Mouse (Mus musculus) heart, adult 2 months (tissue): ENCODE data around the gene Rab11fip5. TPM values are rescaled to one million over a fixed set of nuclear protein-coding genes. Genes with fewer than 3 reads are reported as not detected.

Experiments used
- DNase-seq, 2 experiments: peaks; one replicate each; pipeline ENCODE4 v3.0.0; 2021
- H3K27ac ChIP-seq: fragments of 200-600 bp; 2 replicates; pipeline ENCODE4 v1.8.1; 2022
- H3K27me3 ChIP-seq: fragments of 200-500 bp; 2 replicates; pipeline ENCODE4 v1.6.1; 2012; ENCODE audit warnings: mild to moderate bottlenecking, low read length, inconsistent platforms, mixed read lengths; ENCODE audit not compliant: control insufficient read depth, insufficient read depth
- H3K36me3 ChIP-seq: fragments of 200-500 bp; 2 replicates; pipeline ENCODE4 v1.6.1; 2012; ENCODE audit warnings: low read length, inconsistent platforms; ENCODE audit not compliant: control insufficient read depth, insufficient read depth
- H3K4me1 ChIP-seq: fragments of 200-500 bp; 2 replicates; pipeline ENCODE4 v1.6.1; 2011; ENCODE audit warnings: low read length; ENCODE audit not compliant: control insufficient read depth, insufficient read depth
- H3K4me3 ChIP-seq: fragments of 200-600 bp; 2 replicates; pipeline ENCODE4 v1.8.1; 2022
- H3K79me2 ChIP-seq: fragments of 200-500 bp; replicated peaks from 2 replicates; pipeline ENCODE4 v1.6.1; 2012; ENCODE audit warnings: mild to moderate bottlenecking, inconsistent platforms, low read length, moderate library complexity, mixed read lengths; ENCODE audit not compliant: control insufficient read depth, insufficient read depth
- H3K9ac ChIP-seq: fragments of 200-500 bp; 2 replicates; pipeline ENCODE4 v1.6.1; 2012; ENCODE audit warnings: low read depth, mild to moderate bottlenecking, control low read depth, inconsistent platforms, low read length, mixed read lengths
- CTCF ChIP-seq: fragments of 200-600 bp; IDR thresholded peaks from 2 replicates; pipeline ENCODE4 v1.8.1; 2022; ENCODE audit warnings: antibody characterized with exemption, mild to moderate bottlenecking, moderate library complexity
- EP300 ChIP-seq: fragments of 200-500 bp; IDR thresholded peaks from 2 replicates; pipeline ENCODE4 v1.6.1; 2011; ENCODE audit warnings: low read depth, low read length, control low read depth; ENCODE audit not compliant: insufficient read depth
- POLR2A ChIP-seq: fragments of 200-500 bp; IDR thresholded peaks from 2 replicates; pipeline ENCODE4 v1.6.1; 2011; ENCODE audit warnings: mild to moderate bottlenecking, low read depth, low read length, control low read depth; ENCODE audit not compliant: insufficient read depth
- WGBS: fragments of 180-500 bp; shearing (Covaris S2); methylation state at CpG from one replicate; pipeline ENCODE4 v1.1.7; 2018; 5-methylcytosine and 5-hydroxymethylcytosine counted together
- intact Hi-C: fragments of 180-260 bp; cut with DNase I; formaldehyde crosslinking; loops from one replicate; pipeline ENCODE4 v1.15.1; 2025
- polyA plus RNA-seq: library from polyadenylated mRNA; depleted of rRNA; stranded (reverse); fragments of >200 nt; gene quantifications from 2 replicates; pipeline ENCODE4 v1.2.3, GENCODE M21; 2012
- total RNA-seq, 2 experiments: library from RNA; stranded (reverse); gene quantifications; 2 replicates each; pipeline ENCODE4 v1.2.3; 2021

Rab11fip5 gene
- total and polyA plus RNA-seq, 3 experiments: 41.6 to 73.9 (median 59.3) TPM

DNA sequence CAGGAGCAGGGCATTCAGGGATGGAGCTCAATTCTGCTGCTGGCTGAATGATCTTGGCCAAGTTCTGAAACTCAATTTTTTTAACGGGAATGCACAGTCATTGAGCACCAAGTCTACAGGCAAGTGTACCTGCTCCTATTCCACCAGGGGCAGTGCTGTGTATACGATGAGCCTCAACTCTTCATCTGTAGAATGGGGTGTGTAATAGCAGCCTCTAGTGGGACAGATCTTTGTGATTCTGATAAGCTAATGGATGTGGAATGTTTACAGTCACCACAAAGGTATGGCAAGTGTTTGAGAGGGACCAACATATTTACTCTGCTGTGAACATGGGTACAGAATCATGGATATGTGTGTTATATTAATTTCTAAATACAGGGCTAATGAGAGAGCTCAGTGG, 58.2 kb downstream of the Rab11fip5 start:
- H3K9ac ChIP-seq: no peak overlapping the region
- H3K36me3 ChIP-seq: no peaks in the 10 kb centered on the region
- TF ChIP-seq EP300 (no peak), POLR2A (no peak), CTCF (no peak)
- no peak for DNase-seq
- H3K4me1 ChIP-seq: no peaks in the 10 kb centered on the region
- WGBS: 88% methylated on average over 2 of the region's 2 CpGs
- no peak overlapping the region for H3K27ac ChIP-seq
- H3K27me3 ChIP-seq: no peaks in the 10 kb centered on the region
- intact Hi-C loops: no loop called here
- H3K4me3 ChIP-seq: no peak overlapping the region
- no peaks in the 10 kb centered on the region for H3K79me2 ChIP-seq

DNA sequence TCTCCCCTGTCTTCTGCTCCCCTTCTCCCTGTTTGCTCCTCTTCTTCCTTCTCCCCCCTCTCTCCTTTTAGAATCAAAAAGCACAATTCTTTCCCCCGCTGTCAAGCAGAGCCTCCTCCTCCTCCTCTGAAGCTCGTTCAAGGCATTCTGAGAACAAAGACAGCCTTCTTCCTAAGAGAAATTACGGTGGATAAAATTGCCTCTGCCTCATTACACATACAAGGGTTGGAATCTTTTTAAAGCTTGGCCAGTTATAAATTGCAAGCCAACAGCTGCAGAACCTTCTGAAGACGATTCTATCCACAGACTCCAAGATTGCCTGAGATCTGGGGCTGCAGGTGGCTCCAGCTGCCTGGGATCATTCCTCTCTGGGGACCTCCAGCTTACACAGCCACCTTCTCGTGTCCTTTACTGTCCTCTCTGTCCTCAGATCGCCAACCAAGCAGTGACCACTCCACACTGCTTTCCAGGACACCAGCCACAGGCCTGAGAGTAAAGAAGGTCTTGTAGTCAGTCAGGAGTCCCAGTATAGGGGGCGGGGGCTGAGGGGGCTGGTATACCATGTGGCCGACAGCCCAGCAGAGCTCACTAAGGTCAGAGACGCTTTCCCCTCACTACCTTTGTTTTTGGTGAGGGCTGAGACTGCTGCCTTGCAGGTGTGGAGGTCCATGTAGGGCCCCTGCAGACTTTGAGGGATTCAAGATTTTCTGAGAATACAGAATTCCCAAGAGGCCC, 60.2 kb downstream of the Rab11fip5 start:
- no peak for DNase-seq
- intact Hi-C loops: no loop called here
- Histone ChIP-seq H3K79me2 (no peaks in the 10 kb centered on the region), H3K27ac (no peak overlapping the region), H3K4me3 (no peak overlapping the region), H3K27me3 (no peaks in the 10 kb centered on the region), H3K36me3 (no peaks in the 10 kb centered on the region), H3K4me1 (no peaks in the 10 kb centered on the region), H3K9ac (no peak overlapping the region)
- 69% methylated on average over 9 of the region's 9 CpGs for WGBS
- no peak for TF ChIP-seq POLR2A
- no peak for TF ChIP-seq CTCF
- TF ChIP-seq EP300: no peak

GRCm38 (mm10) chr6:85307894-85308293, 66.5 kb downstream of the Rab11fip5 start:
- no peak for TF ChIP-seq EP300
- TF ChIP-seq CTCF: no peak
- no peak for TF ChIP-seq POLR2A
- DNase-seq: no peak
- intact Hi-C loops: no loop called here
- H3K4me3 ChIP-seq: no peak overlapping the region
- no peaks in the 10 kb centered on the region for H3K79me2 ChIP-seq
- no peaks in the 10 kb centered on the region for H3K36me3 ChIP-seq
- no peaks in the 10 kb centered on the region for H3K27me3 ChIP-seq
- H3K4me1 ChIP-seq: peaks cover 1% of the 10 kb centered on the region; the same call in 1 of the 2 replicates
- 80% methylated on average over 4 of the region's 4 CpGs for WGBS
- no peak overlapping the region for H3K9ac ChIP-seq
- no peak overlapping the region for H3K27ac ChIP-seq

GRCm38 (mm10) chr6:85306375-85306774, 68.1 kb downstream of the Rab11fip5 start:
- DNase-seq: no peak
- H3K27me3 ChIP-seq: no peaks in the 10 kb centered on the region
- TF ChIP-seq POLR2A (no peak), CTCF (no peak), EP300 (no peak)
- no peak overlapping the region for H3K4me3 ChIP-seq
- H3K9ac ChIP-seq: no peak overlapping the region
- no peak overlapping the region for H3K27ac ChIP-seq
- H3K79me2 ChIP-seq: no peaks in the 10 kb centered on the region
- peaks cover 8% of the 10 kb centered on the region for H3K4me1 ChIP-seq
- no peaks in the 10 kb centered on the region for H3K36me3 ChIP-seq
- intact Hi-C loops: no loop called here
- 80% methylated on average over 3 of the region's 3 CpGs for WGBS

GRCm38 (mm10) chr6:85305826-85306225, 68.6 kb downstream of the Rab11fip5 start:
- no peaks in the 10 kb centered on the region for H3K79me2 ChIP-seq

GRCm38 (mm10) chr6:85304966-85305365, 69.5 kb downstream of the Rab11fip5 start:
- Histone ChIP-seq H3K27me3 (no peaks in the 10 kb centered on the region), H3K4me3 (no peak overlapping the region), H3K4me1 (peaks cover 8% of the 10 kb centered on the region), H3K9ac (no peak overlapping the region), H3K27ac (no peak overlapping the region), H3K79me2 (no peaks in the 10 kb centered on the region), H3K36me3 (no peaks in the 10 kb centered on the region)
- 82% methylated on average over 5 of the region's 5 CpGs for WGBS
- DNase-seq: no peak
- no peak for TF ChIP-seq CTCF
- no peak for TF ChIP-seq POLR2A
- TF ChIP-seq EP300: no peak
- intact Hi-C loops: no loop called here

More at GRCm38 (mm10) chr6:85305826-85306225, 68.6 kb downstream of the Rab11fip5 start:
- Histone ChIP-seq H3K4me3 (no peak overlapping the region), H3K27ac (no peak overlapping the region), H3K4me1 (peaks cover 8% of the 10 kb centered on the region), H3K27me3 (no peaks in the 10 kb centered on the region), H3K9ac (no peak overlapping the region), H3K36me3 (no peaks in the 10 kb centered on the region)
- TF ChIP-seq CTCF (no peak), EP300 (no peak), POLR2A (no peak)
- DNase-seq: no peak
- intact Hi-C loops: no loop called here
